Mouse (Mus musculus): ENCODE results near the gene Agpat2. TPM values are rescaled to one million over a fixed set of nuclear protein-coding genes. Genes with fewer than 3 reads are reported as not detected.

Agpat2 gene
- total and polyA plus RNA-seq, 3 experiments, result 4.6 to 6.0 (median 4.7) TPM

GRCm38 (mm10) chr2:26608781-26609180, 4.6 kb upstream of the Agpat2 start:
- ATAC-seq (ENCODE audit: extremely low read depth, insufficient number of reproducible peaks, low FRiP score, poor library complexity, severe bottlenecking) (no peak), DNase-seq (ENCODE audit: low spot score) (no peak)
- H3K4me3 ChIP-seq (ENCODE audit: low read depth, low read length), result no peak overlapping the region
- H3K9me3 ChIP-seq (replicated peaks), result no peaks in the 10 kb centered on the region
- peaks cover 9% of the 10 kb centered on the region; the same call in 1 of the 2 replicates for H3K4me1 ChIP-seq (ENCODE audit: insufficient read depth, low read depth, low read length)
- no peaks in the 10 kb centered on the region for H3K36me3 ChIP-seq (replicated peaks)
- peaks cover 87% of the 10 kb centered on the region for H3K27me3 ChIP-seq (ENCODE audit: insufficient read depth, low read length)
- no peak for TF ChIP-seq GATA1 (IDR thresholded peaks at IDR 0.05; ENCODE audit: borderline replicate concordance, low read length)
- no peak for TF ChIP-seq GATA2 (IDR thresholded peaks at IDR 0.05; ENCODE audit: borderline replicate concordance, low read depth, low read length)
- TF ChIP-seq POLR2AphosphoS5 (IDR thresholded peaks at IDR 0.05; ENCODE audit: insufficient replicate concordance, low read depth, low read length), result no peak
- no peak for TF ChIP-seq CTCF (IDR thresholded peaks at IDR 0.05; ENCODE audit: low read depth, low read length)
- TF ChIP-seq TAL1 (conservative IDR thresholded peaks at IDR 0.05; ENCODE audit: low read depth, low read length), result no peak

DNA sequence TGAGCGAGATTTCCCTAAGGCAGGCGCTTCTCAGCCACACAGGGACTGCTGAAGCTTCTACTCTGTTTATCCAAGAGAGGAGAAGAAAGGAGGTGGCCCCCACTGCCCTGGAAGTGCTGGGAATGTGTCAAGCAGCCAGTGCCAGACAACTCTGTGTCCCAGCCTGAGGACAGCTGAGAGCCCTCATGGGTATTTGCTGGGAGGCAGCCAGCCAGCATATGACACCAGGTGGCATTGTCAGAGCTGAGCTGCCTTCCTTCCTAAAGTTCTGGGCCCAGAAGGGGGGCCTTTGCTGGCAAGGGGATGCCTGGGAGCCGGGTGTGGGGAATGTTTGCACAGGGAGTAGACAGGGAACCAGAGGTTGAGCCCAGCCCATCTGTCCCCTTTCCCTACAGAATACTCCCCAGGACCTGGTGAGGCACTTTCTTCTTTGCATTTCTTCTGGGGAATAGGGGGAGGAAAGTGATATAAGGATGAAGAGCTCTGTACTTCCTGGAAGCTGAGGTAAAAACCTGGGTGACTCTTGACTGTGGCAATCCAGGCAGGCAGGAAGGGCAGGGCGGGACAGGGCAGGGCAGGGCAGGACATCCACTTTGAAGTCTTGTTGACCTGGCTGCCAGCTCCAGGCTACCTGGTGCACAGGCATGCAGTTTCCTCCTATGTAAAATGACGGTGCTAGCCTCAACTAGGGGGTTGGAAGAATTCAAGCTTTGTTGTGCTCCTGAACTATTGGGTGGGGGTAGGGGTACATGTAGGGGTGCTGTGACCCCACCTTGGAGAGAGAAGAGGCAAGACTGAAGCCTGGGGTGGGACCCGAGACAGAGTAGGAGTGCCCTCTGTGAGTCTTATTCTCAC, 3.1 kb upstream of the Agpat2 start:
- Histone ChIP-seq H3K4me3 (ENCODE audit: low read depth, low read length) (no peak overlapping the region), H3K36me3 (replicated peaks) (no peaks in the 10 kb centered on the region), H3K9me3 (replicated peaks) (no peaks in the 10 kb centered on the region), H3K27me3 (ENCODE audit: insufficient read depth, low read length) (peaks cover 91% of the 10 kb centered on the region), H3K4me1 (ENCODE audit: insufficient read depth, low read depth, low read length) (peaks cover 14% of the 10 kb centered on the region)
- TF ChIP-seq GATA1 (IDR thresholded peaks at IDR 0.05; ENCODE audit: borderline replicate concordance, low read length), result no peak
- no peak for TF ChIP-seq GATA2 (IDR thresholded peaks at IDR 0.05; ENCODE audit: borderline replicate concordance, low read depth, low read length)
- no peak for TF ChIP-seq CTCF (IDR thresholded peaks at IDR 0.05; ENCODE audit: low read depth, low read length)
- no peak for TF ChIP-seq TAL1 (conservative IDR thresholded peaks at IDR 0.05; ENCODE audit: low read depth, low read length)
- TF ChIP-seq POLR2AphosphoS5 (IDR thresholded peaks at IDR 0.05; ENCODE audit: insufficient replicate concordance, low read depth, low read length), result no peak
- DNase-seq (ENCODE audit: low spot score), result no peak
- no peak for ATAC-seq (ENCODE audit: extremely low read depth, insufficient number of reproducible peaks, low FRiP score, poor library complexity, severe bottlenecking)

DNA sequence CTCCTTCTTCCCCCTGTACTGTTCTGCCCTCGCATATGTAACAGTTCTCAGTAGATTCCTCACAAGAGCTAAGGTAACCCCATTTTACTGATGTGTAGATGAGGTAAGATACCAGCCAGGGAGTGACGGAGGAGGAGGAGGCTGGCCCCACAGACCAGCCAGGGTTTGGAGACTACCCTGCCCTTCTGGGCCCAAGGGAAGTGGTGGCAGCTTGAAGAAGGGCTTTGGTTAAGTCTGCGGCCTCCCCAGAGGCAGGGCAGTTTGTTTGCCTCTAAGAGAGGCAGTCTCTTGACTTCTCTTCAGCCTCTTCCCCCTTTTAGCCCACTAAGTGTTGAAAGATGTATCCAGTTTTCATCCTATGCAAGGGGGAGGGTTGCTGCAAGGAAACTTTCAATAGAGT, 2.4 kb upstream of the Agpat2 start:
- H3K27me3 ChIP-seq (ENCODE audit: insufficient read depth, low read length), result peaks cover 85% of the 10 kb centered on the region
- TF ChIP-seq GATA1 (IDR thresholded peaks at IDR 0.05; ENCODE audit: borderline replicate concordance, low read length), result no peak
- no peak for TF ChIP-seq GATA2 (IDR thresholded peaks at IDR 0.05; ENCODE audit: borderline replicate concordance, low read depth, low read length)
- TF ChIP-seq CTCF (IDR thresholded peaks at IDR 0.05; ENCODE audit: low read depth, low read length), result no peak
- no peak for TF ChIP-seq POLR2AphosphoS5 (IDR thresholded peaks at IDR 0.05; ENCODE audit: insufficient replicate concordance, low read depth, low read length)
- no peak for TF ChIP-seq TAL1 (conservative IDR thresholded peaks at IDR 0.05; ENCODE audit: low read depth, low read length)
- no peak for ATAC-seq (ENCODE audit: extremely low read depth, insufficient number of reproducible peaks, low FRiP score, poor library complexity, severe bottlenecking)
- peaks cover 14% of the 10 kb centered on the region for H3K4me1 ChIP-seq (ENCODE audit: insufficient read depth, low read depth, low read length)
- no peak for DNase-seq (ENCODE audit: low spot score)
- H3K4me3 ChIP-seq (ENCODE audit: low read depth, low read length), result no peak overlapping the region
- no peaks in the 10 kb centered on the region for H3K9me3 ChIP-seq (replicated peaks)
- no peaks in the 10 kb centered on the region for H3K36me3 ChIP-seq (replicated peaks)

- Histone ChIP-seq H3K4me3 (ENCODE audit: low read depth, low read length) (no peak overlapping the region), H3K36me3 (replicated peaks) (no peaks in the 10 kb centered on the region), H3K27me3 (ENCODE audit: insufficient read depth, low read length) (peaks cover 85% of the 10 kb centered on the region), H3K9me3 (replicated peaks) (no peaks in the 10 kb centered on the region), H3K4me1 (ENCODE audit: insufficient read depth, low read depth, low read length) (peaks cover 14% of the 10 kb centered on the region)
- ATAC-seq (ENCODE audit: extremely low read depth, insufficient number of reproducible peaks, low FRiP score, poor library complexity, severe bottlenecking) (no peak), DNase-seq (ENCODE audit: low spot score) (no peak)
- TF ChIP-seq GATA1 (IDR thresholded peaks at IDR 0.05; ENCODE audit: borderline replicate concordance, low read length) (no peak), CTCF (IDR thresholded peaks at IDR 0.05; ENCODE audit: low read depth, low read length) (no peak)
These were observed 1.1 kb upstream of the Agpat2 start for GRCm38 (mm10) chr2:26605331-26605730.

DNA sequence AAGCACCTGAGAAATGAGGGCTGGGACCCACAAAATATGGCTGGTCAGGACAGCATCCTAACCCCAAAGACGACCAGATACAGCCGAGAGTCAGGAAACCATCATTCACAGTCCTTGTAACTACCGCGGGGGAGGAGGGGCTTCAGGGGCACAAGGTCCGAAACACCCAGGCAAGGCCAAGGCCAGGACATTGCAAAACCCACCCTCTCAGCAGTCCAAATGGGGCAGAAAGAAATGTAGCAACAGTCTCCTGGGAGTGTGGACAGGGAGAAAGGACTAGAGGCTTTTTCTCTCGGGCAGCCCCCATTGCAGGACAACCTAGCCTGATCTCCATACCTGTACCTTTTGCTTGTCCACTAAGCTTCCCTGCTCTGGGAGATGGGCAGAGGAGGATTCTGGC, 1.1 kb downstream of the Agpat2 start:
- no peaks in the 10 kb centered on the region for H3K9me3 ChIP-seq (replicated peaks)
- no peaks in the 10 kb centered on the region for H3K36me3 ChIP-seq (replicated peaks)
- peak overlapping the region; percentile 71 for H3K4me3 ChIP-seq (ENCODE audit: low read depth, low read length)
- peaks cover 14% of the 10 kb centered on the region for H3K4me1 ChIP-seq (ENCODE audit: insufficient read depth, low read depth, low read length)
- ATAC-seq (ENCODE audit: extremely low read depth, insufficient number of reproducible peaks, low FRiP score, poor library complexity, severe bottlenecking) (no peak), DNase-seq (ENCODE audit: low spot score) (no peak)
- peaks cover 74% of the 10 kb centered on the region for H3K27me3 ChIP-seq (ENCODE audit: insufficient read depth, low read length)
- TF ChIP-seq POLR2AphosphoS5 (IDR thresholded peaks at IDR 0.05; ENCODE audit: insufficient replicate concordance, low read depth, low read length), result no peak
- TF ChIP-seq CTCF (IDR thresholded peaks at IDR 0.05; ENCODE audit: low read depth, low read length), result no peak

DNA sequence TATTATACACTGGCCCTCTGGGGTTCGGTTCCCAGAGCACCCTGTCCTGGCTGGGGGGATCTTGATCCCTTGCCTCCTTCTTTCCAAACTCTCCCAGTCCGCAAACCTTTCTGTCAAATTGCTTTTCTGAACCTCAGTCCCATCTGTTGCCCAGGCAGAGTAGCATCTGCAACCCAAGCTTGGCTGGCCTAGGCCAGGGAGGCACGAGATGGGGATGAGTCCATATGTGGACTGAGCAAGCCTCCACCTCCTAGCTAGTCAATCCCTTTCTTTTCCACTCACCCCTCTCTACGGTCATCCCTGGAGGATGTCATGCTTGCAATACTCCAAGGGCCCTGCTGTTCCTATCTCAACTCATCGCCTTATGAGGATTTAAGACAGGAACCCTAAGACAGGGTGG, 1.6 kb downstream of the Agpat2 start:
- Histone ChIP-seq H3K9me3 (replicated peaks) (no peaks in the 10 kb centered on the region), H3K36me3 (replicated peaks) (no peaks in the 10 kb centered on the region), H3K4me1 (ENCODE audit: insufficient read depth, low read depth, low read length) (peaks cover 14% of the 10 kb centered on the region), H3K27me3 (ENCODE audit: insufficient read depth, low read length) (peaks cover 69% of the 10 kb centered on the region), H3K4me3 (ENCODE audit: low read depth, low read length) (no peak overlapping the region)
- TF ChIP-seq TAL1 (conservative IDR thresholded peaks at IDR 0.05; ENCODE audit: low read depth, low read length), result no peak
- TF ChIP-seq CTCF (IDR thresholded peaks at IDR 0.05; ENCODE audit: low read depth, low read length), result no peak
- TF ChIP-seq GATA1 (IDR thresholded peaks at IDR 0.05; ENCODE audit: borderline replicate concordance, low read length), result no peak
- no peak for TF ChIP-seq GATA2 (IDR thresholded peaks at IDR 0.05; ENCODE audit: borderline replicate concordance, low read depth, low read length)
- no peak for TF ChIP-seq POLR2AphosphoS5 (IDR thresholded peaks at IDR 0.05; ENCODE audit: insufficient replicate concordance, low read depth, low read length)
- DNase-seq (ENCODE audit: low spot score) (no peak), ATAC-seq (ENCODE audit: extremely low read depth, insufficient number of reproducible peaks, low FRiP score, poor library complexity, severe bottlenecking) (no peak)
